Mouse (Mus musculus) neural tube, embryonic 15.5 days (tissue): ENCODE measurements around the gene Crim1. TPM values are rescaled to one million over a fixed set of nuclear protein-coding genes. Genes with fewer than 3 reads are reported as not detected.
"Not testable (repeated sequence)": the region's sequence is repeated elsewhere in the genome, so short reads cannot be mapped to it uniquely, and the experiment has no call there.

Experiments
- ATAC-seq: fragments of 200-750 bp; cut with Nextera tagmentation; 2 replicates; pipeline ENCODE4 v1.8.0; 2017; ENCODE audit warnings: mild to moderate bottlenecking, moderate TSS enrichment, moderate library complexity; ENCODE audit not compliant: low FRiP score
- H3K27ac ChIP-seq: fragments of 300-500 bp; sonication (generic); replicated peaks from 2 replicates; pipeline ENCODE4 v1.5.1; 2015; ENCODE audit warnings: mild to moderate bottlenecking, inconsistent platforms
- H3K27me3 ChIP-seq: fragments of 300-500 bp; sonication (generic); replicated peaks from 2 replicates; pipeline ENCODE4 v1.6.1; 2015; ENCODE audit warnings: inconsistent platforms
- H3K36me3 ChIP-seq: fragments of 300-500 bp; sonication (generic); 2 replicates; pipeline ENCODE4 v1.6.1; 2015; ENCODE audit warnings: inconsistent platforms
- H3K4me1 ChIP-seq: fragments of 300-500 bp; sonication (generic); 2 replicates; pipeline ENCODE4 v1.6.1; 2015; ENCODE audit warnings: inconsistent platforms
- H3K4me2 ChIP-seq: fragments of 300-500 bp; sonication (generic); 2 replicates; pipeline ENCODE4 v1.6.1; 2015; ENCODE audit warnings: inconsistent platforms, mild to moderate bottlenecking, moderate library complexity
- H3K4me3 ChIP-seq: fragments of 300-500 bp; sonication (generic); replicated peaks from 2 replicates; pipeline ENCODE4 v1.5.1; 2015; ENCODE audit warnings: mild to moderate bottlenecking, inconsistent platforms
- H3K9ac ChIP-seq: fragments of 300-500 bp; sonication (generic); replicated peaks from 2 replicates; pipeline ENCODE4 v1.6.1; 2015; ENCODE audit warnings: mild to moderate bottlenecking, inconsistent platforms
- H3K9me3 ChIP-seq: fragments of 300-500 bp; sonication (generic); replicated peaks from 2 replicates; pipeline ENCODE4 v1.6.1; 2016; ENCODE audit warnings: inconsistent platforms
- WGBS: fragments of 180-500 bp; shearing (Covaris S2); methylation state at CpG from one replicate; pipeline ENCODE4 v1.1.7; 2015; ENCODE audit warnings: mixed read lengths; 5-methylcytosine and 5-hydroxymethylcytosine counted together
- polyA plus RNA-seq: library from polyadenylated mRNA; unstranded; fragments of >200 nt; fragmentation: Nextera tagmentation; extraction: Ambion mirVana; gene quantifications from 2 replicates; pipeline ENCODE4 v1.2.1, GENCODE M21; 2015

Gene Crim1
- polyA plus RNA-seq, 1 experiment from 2014 or later, result 15.8 TPM

- no peaks in the 10 kb centered on the region for H3K9me3 ChIP-seq
- no peak overlapping the region for H3K9ac ChIP-seq
- 0 out of 2 replicates have a peak, but pooled peaks cover 3% of the 10 kb centered on the region for H3K36me3 ChIP-seq
- no peak overlapping the region for H3K4me3 ChIP-seq
- no peak overlapping the region for H3K4me2 ChIP-seq
- peaks cover 24% of the 10 kb centered on the region for H3K4me1 ChIP-seq
- 94% methylated on average over 12 of the region's 12 CpGs for WGBS
- H3K27me3 ChIP-seq, result no peaks in the 10 kb centered on the region
- no peak for ATAC-seq
- no peak overlapping the region for H3K27ac ChIP-seq
Measured at GRCm38 (mm10) chr17:78236126-78236525, 36.1 kb downstream of the Crim1 start.

GRCm38 (mm10) chr17:78237954-78238353, 37.9 kb downstream of the Crim1 start:
- Histone ChIP-seq H3K4me3 (no peak overlapping the region), H3K9me3 (no peaks in the 10 kb centered on the region), H3K27me3 (no peaks in the 10 kb centered on the region), H3K36me3 (0 out of 2 replicates have a peak, but pooled peaks cover 3% of the 10 kb centered on the region), H3K9ac (no peak overlapping the region), H3K4me2 (no peak overlapping the region), H3K27ac (0 out of 2 replicates have a peak overlapping the region, but pooled peaks have one; percentile 2), H3K4me1 (peaks cover 16% of the 10 kb centered on the region)
- no peak for ATAC-seq
- WGBS, result 62% methylated on average over 13 of the region's 13 CpGs

GRCm38 (mm10) chr17:78240161-78240560, 40.1 kb downstream of the Crim1 start:
- WGBS, result 83% methylated on average over 4 of the region's 4 CpGs
- no peaks in the 10 kb centered on the region for H3K9me3 ChIP-seq
- no peak overlapping the region for H3K27ac ChIP-seq
- H3K4me2 ChIP-seq, result no peak overlapping the region
- H3K27me3 ChIP-seq, result no peaks in the 10 kb centered on the region
- H3K4me1 ChIP-seq, result peaks cover 14% of the 10 kb centered on the region
- no peak overlapping the region for H3K4me3 ChIP-seq
- no peak overlapping the region for H3K9ac ChIP-seq
- ATAC-seq, result no peak
- 0 out of 2 replicates have a peak, but pooled peaks cover 3% of the 10 kb centered on the region for H3K36me3 ChIP-seq

- no peak overlapping the region for H3K4me2 ChIP-seq
- no peak overlapping the region for H3K4me3 ChIP-seq
- no peaks in the 10 kb centered on the region for H3K27me3 ChIP-seq
- WGBS, result 85% methylated on average over 7 of the region's 7 CpGs
- 0 out of 2 replicates have a peak, but pooled peaks cover 3% of the 10 kb centered on the region for H3K36me3 ChIP-seq
- no peak overlapping the region for H3K9ac ChIP-seq
- no peak for ATAC-seq
- H3K4me1 ChIP-seq, result peaks cover 22% of the 10 kb centered on the region
- H3K9me3 ChIP-seq, result no peaks in the 10 kb centered on the region
- H3K27ac ChIP-seq, result no peak overlapping the region
Measured at GRCm38 (mm10) chr17:78241238-78241637, 41.2 kb downstream of the Crim1 start.

- no peaks in the 10 kb centered on the region for H3K27me3 ChIP-seq
- no peak overlapping the region for H3K9ac ChIP-seq
- H3K27ac ChIP-seq, result no peak overlapping the region
- peaks cover 26% of the 10 kb centered on the region for H3K4me1 ChIP-seq
- H3K4me3 ChIP-seq, result no peak overlapping the region
- no peak overlapping the region for H3K4me2 ChIP-seq
- ATAC-seq, result no peak
- H3K36me3 ChIP-seq, result no peaks in the 10 kb centered on the region
- H3K9me3 ChIP-seq, result no peaks in the 10 kb centered on the region
- WGBS, result 81% methylated on average over 6 of the region's 6 CpGs
Measured at GRCm38 (mm10) chr17:78244752-78245151, 44.7 kb downstream of the Crim1 start.

- Histone ChIP-seq H3K4me2 (no peak overlapping the region), H3K36me3 (no peaks in the 10 kb centered on the region)
Measured at GRCm38 (mm10) chr17:78245444-78245843, 45.4 kb downstream of the Crim1 start.

GRCm38 (mm10) chr17:78246634-78247383, 46.8 kb downstream of the Crim1 start:
- 41% methylated on average over 11 of the region's 11 CpGs for WGBS
- H3K27me3 ChIP-seq, result no peaks in the 10 kb centered on the region
- no peaks in the 10 kb centered on the region for H3K9me3 ChIP-seq
- 0 out of 2 replicates have a peak, but pooled peaks have one; percentile 37 for ATAC-seq
- no peak overlapping the region for H3K27ac ChIP-seq
- H3K4me2 ChIP-seq, result no peak overlapping the region
- H3K36me3 ChIP-seq, result no peaks in the 10 kb centered on the region
- peaks cover 40% of the 10 kb centered on the region for H3K4me1 ChIP-seq
- no peak overlapping the region for H3K9ac ChIP-seq
- H3K4me3 ChIP-seq, result no peak overlapping the region

More at GRCm38 (mm10) chr17:78245444-78245843, 45.4 kb downstream of the Crim1 start:
- H3K9ac ChIP-seq, result no peak overlapping the region
- 80% methylated on average over 4 of the region's 4 CpGs for WGBS
- H3K27me3 ChIP-seq, result no peaks in the 10 kb centered on the region
- ATAC-seq, result no peak
- no peak overlapping the region for H3K27ac ChIP-seq
- H3K9me3 ChIP-seq, result no peaks in the 10 kb centered on the region
- no peak overlapping the region for H3K4me3 ChIP-seq
- H3K4me1 ChIP-seq, result peaks cover 32% of the 10 kb centered on the region

- H3K36me3 ChIP-seq, result no peaks in the 10 kb centered on the region
- no peak overlapping the region for H3K27ac ChIP-seq
- WGBS, result 76% methylated on average over 5 of the region's 5 CpGs
- ATAC-seq, result no peak
- no peak overlapping the region for H3K9ac ChIP-seq
- H3K4me3 ChIP-seq, result no peak overlapping the region
- peaks cover 35% of the 10 kb centered on the region for H3K4me1 ChIP-seq
- no peaks in the 10 kb centered on the region for H3K9me3 ChIP-seq
- no peaks in the 10 kb centered on the region for H3K27me3 ChIP-seq
- no peak overlapping the region for H3K4me2 ChIP-seq
Measured at GRCm38 (mm10) chr17:78248197-78248596, 48.1 kb downstream of the Crim1 start.

- Histone ChIP-seq H3K27ac (no peak overlapping the region), H3K4me1 (peaks cover 35% of the 10 kb centered on the region), H3K4me3 (no peak overlapping the region), H3K9ac (no peak overlapping the region), H3K36me3 (no peaks in the 10 kb centered on the region), H3K27me3 (no peaks in the 10 kb centered on the region), H3K9me3 (no peaks in the 10 kb centered on the region), H3K4me2 (no peak overlapping the region)
- no peak for ATAC-seq
- 63% methylated on average over 3 of the region's 3 CpGs for whole genome bisulfite sequencing
Measured at GRCm38 (mm10) chr17:78248943-78249342, 48.9 kb downstream of the Crim1 start.

GRCm38 (mm10) chr17:78250149-78250938, 50.3 kb downstream of the Crim1 start:
- Histone ChIP-seq H3K9ac (no peak overlapping the region), H3K36me3 (no peaks in the 10 kb centered on the region), H3K4me2 (no peak overlapping the region), H3K27ac (no peak overlapping the region), H3K4me3 (no peak overlapping the region), H3K27me3 (no peaks in the 10 kb centered on the region), H3K4me1 (peaks cover 34% of the 10 kb centered on the region), H3K9me3 (no peaks in the 10 kb centered on the region)
- no peak for ATAC-seq
- WGBS, result 72% methylated on average over 14 of the region's 14 CpGs

- H3K36me3 ChIP-seq, H3K4me3 ChIP-seq, H3K9me3 ChIP-seq, H3K9ac ChIP-seq, H3K4me2 ChIP-seq, ATAC-seq, H3K27ac ChIP-seq, H3K27me3 ChIP-seq: not testable (repeated sequence)
- H3K4me1 ChIP-seq, result peaks cover 24% of the 10 kb centered on the region
- WGBS, result 83% methylated on average over 2 of the region's 2 CpGs
Measured at GRCm38 (mm10) chr17:78253587-78253986, 53.5 kb downstream of the Crim1 start.
